23 mouse cellular contexts compared by ENCODE assay signal in genomic region chr5:148359131-148359530, GRCm38 (mm10).
"Had no signal": no experiment of that assay in that cellular context is flagged by ENCODE, and none has a peak within 500 bp of the region (broad histone marks: within the 10 kb centered on the region; RNA-seq: fewer than 3 reads in every experiment).

No protein-coding gene starts in this region.

- H3K9me3 ChIP-seq: embryonic facial prominence, embryonic 10.5 days; embryonic facial prominence, embryonic 12.5 days; embryonic facial prominence, embryonic 13.5 days; embryonic facial prominence, embryonic 15.5 days; forebrain, embryonic 10.5 days; forebrain, embryonic 12.5 days; forebrain, embryonic 13.5 days; forebrain, embryonic 15.5 days; heart, embryonic 12.5 days; heart, embryonic 13.5 days had no signal

- H3K27ac ChIP-seq: embryonic facial prominence, embryonic 10.5 days; embryonic facial prominence, embryonic 12.5 days; embryonic facial prominence, embryonic 13.5 days; embryonic facial prominence, embryonic 15.5 days; forebrain, embryonic 10.5 days; forebrain, embryonic 12.5 days; forebrain, embryonic 13.5 days; forebrain, embryonic 15.5 days; gastrocnemius, adult 2 months; heart, adult 2 months had no signal

- H3K4me3 ChIP-seq: embryonic facial prominence, embryonic 10.5 days; embryonic facial prominence, embryonic 12.5 days; embryonic facial prominence, embryonic 13.5 days; embryonic facial prominence, embryonic 15.5 days; erythroblast, embryonic 14.5 days; forebrain, embryonic 10.5 days; forebrain, embryonic 12.5 days; forebrain, embryonic 13.5 days; forebrain, embryonic 15.5 days; gastrocnemius, adult 2 months; heart, adult 2 months; heart, embryonic 12.5 days; heart, embryonic 13.5 days had no signal

- H3K36me3 ChIP-seq: embryonic facial prominence, embryonic 12.5 days; embryonic facial prominence, embryonic 13.5 days; embryonic facial prominence, embryonic 15.5 days; forebrain, embryonic 15.5 days had no signal

- H3K4me1 ChIP-seq: forebrain, embryonic 12.5 days; forebrain, embryonic 13.5 days; forebrain, embryonic 15.5 days had no signal

- DNase-seq: cerebellum, postnatal 14 days; cerebellum, postnatal 25 days; cerebellum, postnatal 36 days; embryo, embryonic 11 days; forebrain, postnatal 0 days; gastrocnemius, adult 2 months; gastrocnemius, postnatal 10 days; gastrocnemius, postnatal 14 days; gastrocnemius, postnatal 25 days; gastrocnemius, postnatal 36 days; heart, adult 11 months; heart, adult 2 months had no signal

- H3K27me3 ChIP-seq: embryonic facial prominence, embryonic 12.5 days; embryonic facial prominence, embryonic 13.5 days; embryonic facial prominence, embryonic 15.5 days; forebrain, embryonic 12.5 days; forebrain, embryonic 13.5 days; forebrain, embryonic 15.5 days; heart, embryonic 12.5 days; heart, embryonic 13.5 days had no signal
